Comparison of ENCODE assay signal across 26 mouse cellular contexts in genomic region chr5:35662021-35662545, GRCm38 (mm10). TPM values are rescaled to one million over a fixed set of nuclear protein-coding genes. Genes with fewer than 3 reads are reported as not detected.
DNase-seq lines count a peak whose midpoint lies in the region; ATAC-seq and TF ChIP-seq lines count a peak whose summit lies in the region.
"Had no signal": no experiment of that assay in that cellular context is flagged by ENCODE, and none has a peak within 500 bp of the region (broad histone marks: within the 10 kb centered on the region; RNA-seq: fewer than 3 reads in every experiment).

No protein-coding gene starts in this region.

- H3K9ac ChIP-seq in lung, postnatal 0 days (replicated peaks; ENCODE audit: low read depth) = no peak overlapping the region
- no peak overlapping the region for H3K9ac ChIP-seq in stomach, postnatal 0 days (ENCODE audit: low read length)
- H3K9ac ChIP-seq: forebrain, embryonic 13.5 days; heart, embryonic 12.5 days; hindbrain, embryonic 14.5 days; kidney, embryonic 15.5 days; liver, embryonic 14.5 days had no signal

- no peaks in the 10 kb centered on the region for H3K4me1 ChIP-seq in lung, postnatal 0 days (ENCODE audit: insufficient read depth, low read depth, low read length)
- no peaks in the 10 kb centered on the region for H3K4me1 ChIP-seq in stomach, postnatal 0 days (replicated peaks; ENCODE audit: control insufficient read depth, insufficient read depth)
- H3K4me1 ChIP-seq: forebrain, embryonic 13.5 days had no signal

- WGBS in lung, postnatal 0 days = 69% methylated on average over 9 of the region's 9 CpGs
- 67% methylated on average over 9 of the region's 9 CpGs for WGBS in stomach, postnatal 0 days

- H3K27ac ChIP-seq in lung, postnatal 0 days (ENCODE audit: low read length) = no peak overlapping the region
- H3K27ac ChIP-seq in stomach, postnatal 0 days (replicated peaks) = no peak overlapping the region
- H3K27ac ChIP-seq: forebrain, embryonic 13.5 days; hindbrain, embryonic 14.5 days; kidney, embryonic 15.5 days; liver, embryonic 14.5 days had no signal

- H3K4me3 ChIP-seq in lung, postnatal 0 days (ENCODE audit: low read depth, low read length) = no peak overlapping the region
- H3K4me3 ChIP-seq in stomach, postnatal 0 days (ENCODE audit: low read depth, low read length) = no peak overlapping the region
- H3K4me3 ChIP-seq: forebrain, embryonic 13.5 days; heart, embryonic 12.5 days; kidney, embryonic 15.5 days had no signal

- TF ChIP-seq EP300 in lung, postnatal 0 days (IDR thresholded peaks at IDR 0.05) = no peak
- no peak for TF ChIP-seq EP300 in stomach, postnatal 0 days (optimal IDR thresholded peaks at IDR 0.05)

- no peaks in the 10 kb centered on the region for H3K36me3 ChIP-seq in lung, postnatal 0 days (ENCODE audit: insufficient read depth, low read length)
- H3K36me3 ChIP-seq in stomach, postnatal 0 days (ENCODE audit: control insufficient read depth, insufficient read depth, low read length) = no peaks in the 10 kb centered on the region; the same call in 1 of the 2 replicates
- H3K36me3 ChIP-seq: G1E; heart, embryonic 12.5 days; kidney, embryonic 15.5 days had no signal

- 0 out of 2 replicates have a peak, but pooled peaks have one; percentile 23 for ATAC-seq in lung, postnatal 0 days
- ATAC-seq in stomach, postnatal 0 days (ENCODE audit: low FRiP score, low TSS enrichment) = peak; percentile 24; the same call in 1 of the 2 replicates
- ATAC-seq: forebrain, embryonic 13.5 days; intestine, postnatal 0 days had no signal

- H3K27me3 ChIP-seq in lung, postnatal 0 days (replicated peaks; ENCODE audit: insufficient read depth, low read length) = no peaks in the 10 kb centered on the region
- no peaks in the 10 kb centered on the region for H3K27me3 ChIP-seq in stomach, postnatal 0 days (ENCODE audit: control insufficient read depth, insufficient read depth, low read length)
- H3K27me3 ChIP-seq: forebrain, embryonic 13.5 days; kidney, embryonic 15.5 days had no signal

- no peak for TF ChIP-seq CTCF in lung, postnatal 0 days (IDR thresholded peaks at IDR 0.05)
- TF ChIP-seq CTCF in stomach, postnatal 0 days (IDR thresholded peaks at IDR 0.05; ENCODE audit: low read depth) = no peak

- H3K9me3 ChIP-seq in lung, postnatal 0 days (ENCODE audit: low read length) = no peaks in the 10 kb centered on the region
- H3K9me3 ChIP-seq in stomach, postnatal 0 days (ENCODE audit: control insufficient read depth, low read length) = no peaks in the 10 kb centered on the region
- H3K9me3 ChIP-seq: forebrain, embryonic 13.5 days; G1E; heart, embryonic 12.5 days; kidney, embryonic 15.5 days had no signal

- H3K4me2 ChIP-seq in lung, postnatal 0 days (replicated peaks; ENCODE audit: low read depth, low read length) = no peak overlapping the region
- H3K4me2 ChIP-seq in stomach, postnatal 0 days (replicated peaks; ENCODE audit: low read depth) = no peak overlapping the region
- H3K4me2 ChIP-seq: forebrain, embryonic 13.5 days; heart, embryonic 12.5 days; hindbrain, embryonic 14.5 days; kidney, embryonic 15.5 days had no signal

- peak; percentile 94 for DNase-seq in heart, adult 11 months
- DNase-seq in heart, adult 18-20 months = no peak
- no peak for DNase-seq in lung, postnatal 0 days (ENCODE audit: low spot score)
- DNase-seq in lung, postnatal 10 days = no peak
- peak; percentile 8 for DNase-seq in MN1 (ENCODE audit: low spot score)
- peak; percentile 58 for DNase-seq in stomach, postnatal 0 days (ENCODE audit: low spot score)
- no peak for DNase-seq in adrenal gland, postnatal 36 days
- DNase-seq: adrenal gland, postnatal 25 days; cerebellum, adult 2 months; kidney, postnatal 36 days; layer of hippocampus, postnatal 36 days; liver; lung, adult 2 months; lung, postnatal 4 days; midbrain, embryonic 14.5 days; thymus, postnatal 14 days had no signal

RNA-seq across cellular contexts. Expression of gene Htra3, which starts 17.5 kb away (rescaled TPM):
- total RNA-seq in heart, adult 18-20 months (2021) = 10 to 100 TPM; 73.5 to 83.6 TPM
- polyA plus RNA-seq in lung, postnatal 0 days (2015; fragmentation: Nextera tagmentation; extraction: Ambion mirVana) = 35.7 and 40.5 TPM in 2 replicates
- 39.4 and 47.5 TPM in 2 replicates for polyA plus RNA-seq in stomach, postnatal 0 days (2015; fragmentation: Nextera tagmentation; extraction: Ambion mirVana)
- 10 to 100 TPM; 35.0 to 71.4 TPM for total RNA-seq in adrenal gland, postnatal 36 days (2021)
- total RNA-seq: G1E; granulocyte monocyte progenitor cell, adult 5-6 weeks; hematopoietic stem cell, adult 5-6 weeks; monocyte, adult 5-6 weeks had no signal
- polyA plus RNA-seq: G1E had no signal

Comparison
In these comparisons a context has a peak if more than half of its experiments do, and no peak if none do; other contexts are left out.
1. DNase-seq: peak in heart, adult 11 months (single experiment), MN1 (single experiment) and stomach, postnatal 0 days (single experiment); none in heart, adult 18-20 months (0 of 2), lung, postnatal 0 days (single experiment), lung, postnatal 10 days (single experiment) and adrenal gland, postnatal 36 days (0 of 2).